Mouse (Mus musculus): Measurements from ENCODE around the gene Urb1. TPM values are rescaled to one million over a fixed set of nuclear protein-coding genes. Genes with fewer than 3 reads are reported as not detected.

The Urb1 gene
- 42.1 TPM for total RNA-seq (2023)

GRCm38 (mm10) chr16:90809975-90810715 is at the start of gene Urb1:
Gene Urb1, minus strand, starts transcription at chr16:90810413.

DNA sequence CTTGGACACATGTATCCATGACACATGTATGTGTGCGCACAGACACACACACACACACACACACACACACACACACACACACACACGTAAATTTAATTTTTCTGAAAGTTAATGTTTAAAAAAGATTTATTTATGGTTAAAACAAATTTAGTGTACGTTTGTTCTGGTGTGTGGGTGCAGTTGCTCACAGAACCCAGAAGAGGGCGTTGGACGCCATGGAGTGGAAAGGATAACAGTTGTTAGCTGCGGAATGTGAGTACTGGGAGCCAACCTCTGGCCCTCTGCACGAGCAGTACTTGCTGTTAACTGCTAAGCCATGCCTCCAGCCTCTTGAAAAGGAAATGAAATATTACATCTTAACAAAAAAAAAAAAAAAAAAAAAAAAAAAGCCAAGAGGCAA is 16.2 kb upstream of the Urb1 start, which contains the start of gene Eva1c:
Gene Eva1c (plus strand): TSS at position 263 of the 400 bp plus-strand sequence.

GRCm38 (mm10) chr16:90738092-90738956 is 71.9 kb downstream of the Urb1 start, which contains the start of gene Mrap:
Gene Mrap, plus strand, starts transcription at chr16:90738207.

DNA sequence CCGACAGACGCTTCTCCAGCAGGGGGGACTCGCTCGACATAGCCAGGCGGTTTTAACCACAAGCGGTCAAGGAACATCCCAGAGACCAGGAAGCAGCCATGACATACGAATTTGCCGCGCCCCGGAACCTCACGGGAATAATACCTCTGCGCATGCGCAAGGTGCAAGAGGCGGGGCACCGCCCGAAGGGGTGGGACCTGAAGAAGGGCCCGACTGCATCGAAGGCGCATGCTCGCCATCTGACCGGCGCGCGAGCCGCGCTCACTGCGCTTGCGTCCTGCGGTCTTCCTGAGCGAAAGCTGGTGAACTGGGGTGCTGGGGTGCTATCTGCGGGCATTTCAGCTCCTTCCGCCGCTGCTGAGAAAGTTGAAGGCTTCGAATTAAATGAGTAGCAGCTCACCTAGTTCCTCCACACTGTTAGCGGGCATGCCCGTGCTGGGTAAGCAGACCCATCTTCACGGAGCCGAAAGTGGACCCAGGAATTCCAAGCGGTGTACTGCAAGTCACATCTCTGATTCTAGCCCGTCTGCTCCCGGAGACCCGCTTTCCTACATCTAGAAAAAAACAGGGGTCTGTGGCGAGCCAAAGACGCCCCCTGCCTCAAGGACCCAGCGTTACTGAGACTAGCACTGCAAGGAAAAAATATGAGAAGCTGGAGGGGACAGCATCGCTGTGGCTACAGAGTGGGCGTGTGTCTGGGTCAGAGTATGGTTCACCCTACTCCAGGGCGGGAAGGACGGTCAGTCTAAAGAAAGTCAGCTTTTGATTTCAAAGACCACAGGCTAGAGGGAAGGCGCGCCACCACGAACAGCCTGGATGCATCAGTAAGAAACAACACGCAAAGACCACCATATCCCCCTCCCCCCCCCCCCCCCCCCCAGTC is 82.7 kb downstream of the Urb1 start, which contains the start of gene Mis18a:
Gene Mis18a (minus strand): TSS at position 172 of the 883 bp plus-strand sequence.

Other genes starting within 250 kb of the Urb1 start
- gene Mis18a, start 83.0 kb downstream of the Urb1 start, total RNA-seq (2023), result 22.6 TPM
- not detected for gene Mrap, start 72.2 kb downstream of the Urb1 start, total RNA-seq (2023)
- gene Eva1c, start 16.3 kb upstream of the Urb1 start, total RNA-seq (2023), result not detected
- gene Cfap298, start 124.7 kb upstream of the Urb1 start, total RNA-seq (2023), result 14.0 TPM
- gene Synj1, start 200.9 kb upstream of the Urb1 start, total RNA-seq (2023), result 62.2 TPM
- 126 TPM for gene Paxbp1, start 234.1 kb upstream of the Urb1 start, total RNA-seq (2023)